Mouse (Mus musculus): Measurements from ENCODE around the gene Zfp385b. TPM values are rescaled to one million over a fixed set of nuclear protein-coding genes. Genes with fewer than 3 reads are reported as not detected.
A peak's percentile ranks its signal among the peaks of the same experiment; 100 is the strongest.

The Zfp385b gene
- polyA plus RNA-seq, 1 experiment from 2014 or later = 4.7 TPM

DNA sequence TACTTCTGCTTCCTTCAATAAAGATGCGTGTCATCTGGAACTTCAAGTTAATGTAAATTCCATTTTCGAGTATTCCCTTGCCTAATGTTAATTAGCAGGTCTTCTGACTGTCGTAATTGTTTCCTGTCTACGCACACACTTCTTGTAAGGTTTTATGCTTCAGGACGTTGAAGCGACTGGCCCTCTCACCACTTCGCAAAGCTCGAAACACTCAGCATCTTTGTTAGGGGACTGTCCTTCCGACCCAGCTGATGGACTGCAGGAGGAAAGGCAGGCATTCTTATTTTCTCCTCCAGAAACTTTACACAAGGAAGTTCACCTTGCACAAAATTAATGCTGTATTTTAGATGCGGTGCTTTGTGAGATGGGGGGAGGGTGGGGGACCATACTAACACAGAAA is 400.0 kb downstream of the Zfp385b start:
- Histone ChIP-seq H3K4me1 (ENCODE audit: control insufficient read depth, insufficient read depth, low read length) (no peaks in the 10 kb centered on the region), H3K9ac (ENCODE audit: low read length) (no peak overlapping the region), H3K4me3 (ENCODE audit: low read depth, low read length) (no peak overlapping the region), H3K4me2 (ENCODE audit: low read length) (no peak overlapping the region), H3K27ac (ENCODE audit: low read depth, low read length) (no peak overlapping the region), H3K9me3 (replicated peaks; ENCODE audit: control insufficient read depth, low read length) (no peaks in the 10 kb centered on the region), H3K36me3 (ENCODE audit: control insufficient read depth, insufficient read depth, low read length) (no peaks in the 10 kb centered on the region), H3K27me3 (replicated peaks; ENCODE audit: control insufficient read depth, insufficient read depth, low read length) (no peaks in the 10 kb centered on the region)
- no peak for DNase-seq (ENCODE audit: low spot score)
- ATAC-seq = no peak
- 62% methylated on average over 10 of the region's 10 CpGs for WGBS

DNA sequence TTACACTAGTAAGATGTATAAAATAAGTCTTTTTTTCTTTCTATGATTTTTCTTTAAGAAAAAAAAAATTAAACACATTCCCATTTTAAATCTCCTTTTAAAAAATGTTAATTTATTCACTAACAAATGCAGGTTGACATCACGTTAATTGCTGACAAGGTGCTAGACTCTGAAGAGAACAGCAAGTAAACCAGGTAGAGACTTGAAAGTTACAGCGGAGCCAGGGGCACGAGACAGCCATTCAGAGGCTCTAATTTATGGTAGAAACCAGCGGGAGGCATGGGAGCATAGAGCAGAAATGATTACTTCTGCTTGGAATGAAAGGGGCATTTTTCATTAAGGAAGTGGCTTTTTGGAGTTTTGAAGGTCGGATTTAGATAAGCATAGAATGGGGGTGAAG is 401.4 kb downstream of the Zfp385b start:
- H3K4me2 ChIP-seq (ENCODE audit: low read length) = no peak overlapping the region
- ATAC-seq (peak; percentile 61; the same call in 1 of the 2 replicates), DNase-seq (ENCODE audit: low spot score) (peak; percentile 53)
- no peaks in the 10 kb centered on the region for H3K27me3 ChIP-seq (replicated peaks; ENCODE audit: control insufficient read depth, insufficient read depth, low read length)
- H3K9me3 ChIP-seq (replicated peaks; ENCODE audit: control insufficient read depth, low read length) = no peaks in the 10 kb centered on the region
- no peaks in the 10 kb centered on the region for H3K4me1 ChIP-seq (ENCODE audit: control insufficient read depth, insufficient read depth, low read length)
- no peaks in the 10 kb centered on the region for H3K36me3 ChIP-seq (ENCODE audit: control insufficient read depth, insufficient read depth, low read length)
- no peak overlapping the region for H3K27ac ChIP-seq (ENCODE audit: low read depth, low read length)
- H3K4me3 ChIP-seq (ENCODE audit: low read depth, low read length) = no peak overlapping the region
- no peak overlapping the region for H3K9ac ChIP-seq (ENCODE audit: low read length)
- 32% methylated on average over 5 of the region's 5 CpGs for WGBS

DNA sequence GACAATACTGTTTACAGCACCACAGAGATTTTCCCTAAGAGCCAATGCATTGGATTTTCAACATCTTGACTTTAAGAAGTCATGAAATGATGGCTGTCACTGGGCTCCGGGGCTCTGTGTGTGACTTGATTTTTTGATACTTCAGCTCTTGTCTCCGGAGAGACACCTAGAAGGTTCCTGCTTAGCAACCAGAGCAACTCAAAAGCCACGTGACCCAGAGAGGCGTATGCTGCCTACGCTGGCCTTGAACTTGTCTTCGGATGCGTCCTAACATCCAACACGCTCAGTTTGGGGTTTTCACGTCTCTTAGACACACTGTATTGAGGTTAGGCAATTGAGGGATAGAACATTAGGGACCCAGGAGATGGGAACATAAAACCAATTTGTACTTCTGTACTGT is 407.3 kb downstream of the Zfp385b start:
- Histone ChIP-seq H3K36me3 (ENCODE audit: control insufficient read depth, insufficient read depth, low read length) (no peaks in the 10 kb centered on the region), H3K27ac (ENCODE audit: low read depth, low read length) (no peak overlapping the region), H3K4me2 (ENCODE audit: low read length) (no peak overlapping the region), H3K9ac (ENCODE audit: low read length) (no peak overlapping the region), H3K27me3 (replicated peaks; ENCODE audit: control insufficient read depth, insufficient read depth, low read length) (no peaks in the 10 kb centered on the region), H3K4me1 (ENCODE audit: control insufficient read depth, insufficient read depth, low read length) (no peaks in the 10 kb centered on the region), H3K9me3 (replicated peaks; ENCODE audit: control insufficient read depth, low read length) (no peaks in the 10 kb centered on the region), H3K4me3 (ENCODE audit: low read depth, low read length) (no peak overlapping the region)
- DNase-seq (ENCODE audit: low spot score) (no peak), ATAC-seq (no peak)
- 92% methylated on average over 9 of the region's 9 CpGs for WGBS

DNA sequence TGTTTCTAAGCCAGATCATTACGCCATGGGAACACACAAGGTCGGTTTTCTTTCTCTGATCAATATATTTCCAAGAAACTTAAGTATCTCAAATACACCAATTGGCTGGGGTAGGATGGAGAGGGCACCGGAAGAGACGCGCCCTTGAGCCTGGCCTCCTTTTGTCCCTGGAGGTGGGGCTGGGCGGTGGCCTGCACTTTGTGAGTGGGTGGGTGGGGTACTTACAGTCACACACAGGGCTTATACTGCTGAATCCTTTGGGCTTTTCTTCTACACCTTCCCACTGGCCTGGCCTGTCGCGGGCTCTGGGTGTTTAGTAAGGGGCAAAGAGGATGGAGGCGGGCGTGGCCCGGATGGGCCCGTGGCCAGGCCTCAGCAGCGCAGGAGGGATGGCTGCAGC is 407.8 kb downstream of the Zfp385b start:
- ATAC-seq (no peak), DNase-seq (ENCODE audit: low spot score) (no peak)
- Histone ChIP-seq H3K4me1 (ENCODE audit: control insufficient read depth, insufficient read depth, low read length) (no peaks in the 10 kb centered on the region), H3K9me3 (replicated peaks; ENCODE audit: control insufficient read depth, low read length) (no peaks in the 10 kb centered on the region), H3K9ac (ENCODE audit: low read length) (no peak overlapping the region), H3K4me2 (ENCODE audit: low read length) (no peak overlapping the region), H3K36me3 (ENCODE audit: control insufficient read depth, insufficient read depth, low read length) (no peaks in the 10 kb centered on the region), H3K27me3 (replicated peaks; ENCODE audit: control insufficient read depth, insufficient read depth, low read length) (no peaks in the 10 kb centered on the region), H3K27ac (ENCODE audit: low read depth, low read length) (no peak overlapping the region), H3K4me3 (ENCODE audit: low read depth, low read length) (no peak overlapping the region)
- 87% methylated on average over 13 of the region's 13 CpGs for WGBS

DNA sequence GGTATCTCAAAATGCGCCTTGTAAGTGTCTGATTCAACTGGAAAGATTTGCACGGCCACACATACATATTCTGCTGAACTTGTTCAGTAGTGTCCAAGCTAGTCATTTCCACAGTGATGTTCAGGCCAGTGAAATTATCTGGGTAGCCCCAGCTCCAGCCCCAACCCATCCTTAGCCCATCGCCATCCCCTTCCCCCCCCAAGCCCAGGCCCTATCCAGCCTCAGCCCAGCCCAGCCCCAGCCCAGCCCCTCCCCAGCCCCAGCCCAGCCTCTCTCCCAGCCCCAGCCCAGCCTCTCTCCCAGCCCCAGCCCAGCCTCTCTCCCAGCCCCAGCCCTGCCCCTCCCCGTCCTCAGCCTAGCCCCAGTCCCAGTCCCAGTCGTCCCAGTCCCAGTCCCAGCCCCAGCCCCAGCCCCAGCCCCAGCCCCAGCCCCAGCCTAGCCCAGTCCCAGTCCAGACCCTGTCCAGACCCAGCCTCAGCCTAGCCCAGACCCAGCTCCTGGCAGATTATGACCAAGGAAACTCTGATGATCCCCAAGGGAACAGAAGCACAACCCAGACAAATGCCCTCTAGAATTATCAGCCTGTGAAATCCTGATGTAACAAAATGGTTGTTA is 409.8 kb downstream of the Zfp385b start:
- DNase-seq (ENCODE audit: low spot score) (no peak), ATAC-seq (peak; percentile 40; the same call in 1 of the 2 replicates)
- Histone ChIP-seq H3K27ac (ENCODE audit: low read depth, low read length) (no peak overlapping the region), H3K27me3 (replicated peaks; ENCODE audit: control insufficient read depth, insufficient read depth, low read length) (no peaks in the 10 kb centered on the region), H3K4me3 (ENCODE audit: low read depth, low read length) (no peak overlapping the region), H3K4me2 (ENCODE audit: low read length) (no peak overlapping the region), H3K4me1 (ENCODE audit: control insufficient read depth, insufficient read depth, low read length) (no peaks in the 10 kb centered on the region), H3K36me3 (ENCODE audit: control insufficient read depth, insufficient read depth, low read length) (no peaks in the 10 kb centered on the region), H3K9ac (ENCODE audit: low read length) (no peak overlapping the region), H3K9me3 (replicated peaks; ENCODE audit: control insufficient read depth, low read length) (no peaks in the 10 kb centered on the region)
- WGBS = 55% methylated on average over 5 of the region's 5 CpGs

DNA sequence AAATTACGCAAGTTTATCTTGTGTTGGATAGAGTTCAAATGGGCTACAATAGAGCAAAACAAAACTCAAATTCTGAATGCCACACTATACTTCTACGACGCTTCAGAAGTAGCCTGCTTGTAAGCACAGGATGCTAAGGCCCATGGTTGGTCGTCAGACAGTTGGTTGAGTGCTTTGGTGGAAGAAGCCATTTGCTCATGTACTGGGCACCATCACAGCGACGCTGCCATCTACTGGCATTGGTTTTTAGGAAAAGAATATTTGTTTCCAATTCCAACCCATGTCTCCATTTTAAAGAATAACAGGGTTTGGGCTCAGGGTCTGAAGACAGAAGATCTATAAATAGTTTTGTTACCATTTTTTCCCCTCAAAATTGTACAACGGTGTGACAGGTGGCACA is 410.5 kb downstream of the Zfp385b start:
- Histone ChIP-seq H3K27ac (ENCODE audit: low read depth, low read length) (no peak overlapping the region), H3K36me3 (ENCODE audit: control insufficient read depth, insufficient read depth, low read length) (no peaks in the 10 kb centered on the region), H3K4me3 (ENCODE audit: low read depth, low read length) (no peak overlapping the region), H3K9me3 (replicated peaks; ENCODE audit: control insufficient read depth, low read length) (no peaks in the 10 kb centered on the region), H3K9ac (ENCODE audit: low read length) (no peak overlapping the region), H3K4me2 (ENCODE audit: low read length) (no peak overlapping the region), H3K4me1 (ENCODE audit: control insufficient read depth, insufficient read depth, low read length) (no peaks in the 10 kb centered on the region), H3K27me3 (replicated peaks; ENCODE audit: control insufficient read depth, insufficient read depth, low read length) (no peaks in the 10 kb centered on the region)
- ATAC-seq (no peak), DNase-seq (ENCODE audit: low spot score) (peak; percentile 57)
- 72% methylated on average over 7 of the region's 7 CpGs for WGBS

DNA sequence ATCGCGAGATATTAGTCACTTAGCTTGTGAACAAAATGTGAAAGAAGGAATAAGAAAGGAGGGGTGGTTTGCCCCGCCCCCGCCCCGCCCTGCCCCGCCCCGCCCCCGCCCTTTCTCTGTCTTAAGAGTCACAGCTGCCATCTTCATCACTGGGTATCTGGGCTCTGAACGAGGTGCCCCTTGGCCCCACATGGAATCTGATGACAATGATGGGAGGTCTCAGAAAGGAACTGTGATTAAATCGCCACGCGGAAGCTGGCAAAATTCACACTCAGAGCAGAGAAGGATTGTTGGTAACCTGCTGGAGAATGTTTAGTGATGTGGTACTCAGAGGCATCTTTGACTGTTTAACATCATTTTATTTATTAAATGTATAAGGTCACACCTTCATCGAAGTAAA is 417.1 kb downstream of the Zfp385b start:
- Histone ChIP-seq H3K9ac (ENCODE audit: low read length) (no peak overlapping the region), H3K4me3 (ENCODE audit: low read depth, low read length) (no peak overlapping the region), H3K36me3 (ENCODE audit: control insufficient read depth, insufficient read depth, low read length) (no peaks in the 10 kb centered on the region), H3K4me1 (ENCODE audit: control insufficient read depth, insufficient read depth, low read length) (0 out of 2 replicates have a peak, but pooled peaks cover 4% of the 10 kb centered on the region), H3K27me3 (replicated peaks; ENCODE audit: control insufficient read depth, insufficient read depth, low read length) (no peaks in the 10 kb centered on the region), H3K27ac (ENCODE audit: low read depth, low read length) (no peak overlapping the region), H3K4me2 (ENCODE audit: low read length) (peak overlapping the region; percentile 42), H3K9me3 (replicated peaks; ENCODE audit: control insufficient read depth, low read length) (no peaks in the 10 kb centered on the region)
- no peak for ATAC-seq
- DNase-seq (ENCODE audit: low spot score) = no peak
- WGBS = 33% methylated on average over 13 of the region's 13 CpGs

DNA sequence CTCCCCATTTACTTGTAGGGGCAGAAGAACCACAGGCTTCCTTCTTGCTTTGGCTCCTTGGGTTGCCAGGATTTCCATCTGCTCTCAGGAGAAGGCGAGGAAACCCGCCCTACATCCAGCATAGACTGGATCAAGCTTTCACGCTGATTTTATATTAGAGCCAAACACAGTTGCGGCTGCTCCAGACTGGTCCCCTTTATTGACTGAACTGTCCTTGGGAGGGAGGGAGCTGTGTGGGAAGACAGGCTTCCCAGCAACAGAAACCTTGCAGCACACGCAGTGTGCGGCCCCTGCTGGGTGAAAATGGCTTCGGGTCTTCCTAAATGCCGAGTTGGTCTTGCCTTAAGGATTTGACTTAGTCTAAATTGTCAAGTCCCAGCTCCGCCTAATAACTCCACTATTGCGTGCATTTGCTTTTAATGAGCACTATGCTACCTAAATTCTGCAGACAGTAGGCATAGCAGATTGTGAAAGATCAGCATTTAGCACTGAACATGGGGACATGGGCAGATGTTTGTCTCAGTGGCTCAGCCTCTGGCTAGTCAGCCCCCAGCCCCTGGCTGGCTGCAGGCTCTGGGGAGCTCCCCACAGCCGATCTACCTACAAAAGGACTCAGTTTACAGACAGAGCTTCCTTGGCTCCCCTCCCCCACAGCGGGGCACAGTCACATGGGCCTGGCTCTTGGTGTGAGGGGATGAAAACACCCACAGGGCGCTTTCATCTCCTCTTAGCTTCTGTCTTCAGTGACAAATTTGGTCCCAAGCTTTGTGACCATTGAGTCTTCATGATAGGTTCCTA is 417.8 kb downstream of the Zfp385b start:
- Histone ChIP-seq H3K9me3 (replicated peaks; ENCODE audit: control insufficient read depth, low read length) (no peaks in the 10 kb centered on the region), H3K27me3 (replicated peaks; ENCODE audit: control insufficient read depth, insufficient read depth, low read length) (no peaks in the 10 kb centered on the region), H3K4me2 (ENCODE audit: low read length) (peak overlapping the region; percentile 42), H3K36me3 (ENCODE audit: control insufficient read depth, insufficient read depth, low read length) (no peaks in the 10 kb centered on the region), H3K4me3 (ENCODE audit: low read depth, low read length) (0 out of 2 replicates have a peak overlapping the region, but pooled peaks have one; percentile 2), H3K4me1 (ENCODE audit: control insufficient read depth, insufficient read depth, low read length) (0 out of 2 replicates have a peak, but pooled peaks cover 4% of the 10 kb centered on the region), H3K27ac (ENCODE audit: low read depth, low read length) (0 out of 2 replicates have a peak overlapping the region, but pooled peaks have one; percentile 52), H3K9ac (ENCODE audit: low read length) (0 out of 2 replicates have a peak overlapping the region, but pooled peaks have one; percentile 5)
- peak; percentile 68 for DNase-seq (ENCODE audit: low spot score)
- peak; percentile 74 for ATAC-seq
- WGBS = 10% methylated on average over 13 of the region's 13 CpGs

DNA sequence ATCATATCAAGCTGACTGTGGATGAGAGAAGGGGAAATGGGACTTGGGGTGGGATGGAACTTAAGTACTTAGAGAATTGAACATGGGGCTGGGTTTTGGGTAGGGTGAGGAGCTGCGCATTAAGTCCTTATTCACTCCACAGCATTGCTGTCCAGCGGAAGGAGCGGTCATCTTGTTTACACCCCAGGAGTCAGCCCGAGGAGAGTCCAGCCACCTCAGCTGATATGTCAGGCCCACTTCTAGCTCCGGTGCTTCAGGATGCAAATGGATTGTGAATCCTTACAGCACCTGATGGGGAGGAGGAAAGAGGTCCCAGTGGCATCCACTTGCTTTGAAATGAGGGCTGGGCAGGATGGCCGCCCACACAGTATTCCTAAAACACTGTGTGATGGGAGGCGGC is 425.6 kb downstream of the Zfp385b start:
- 97% methylated on average over 7 of the region's 7 CpGs for WGBS

More for the DNA sequence above, 425.6 kb downstream of the Zfp385b start:
- ATAC-seq (no peak), DNase-seq (ENCODE audit: low spot score) (no peak)
- Histone ChIP-seq H3K4me3 (ENCODE audit: low read depth, low read length) (no peak overlapping the region), H3K36me3 (ENCODE audit: control insufficient read depth, insufficient read depth, low read length) (no peaks in the 10 kb centered on the region), H3K27ac (ENCODE audit: low read depth, low read length) (no peak overlapping the region), H3K27me3 (replicated peaks; ENCODE audit: control insufficient read depth, insufficient read depth, low read length) (no peaks in the 10 kb centered on the region), H3K9me3 (replicated peaks; ENCODE audit: control insufficient read depth, low read length) (no peaks in the 10 kb centered on the region), H3K9ac (ENCODE audit: low read length) (no peak overlapping the region), H3K4me1 (ENCODE audit: control insufficient read depth, insufficient read depth, low read length) (no peaks in the 10 kb centered on the region), H3K4me2 (ENCODE audit: low read length) (no peak overlapping the region)

Measured in forebrain, embryonic 14.5 days (tissue).